Mouse (Mus musculus) WW6 (cell line): ENCODE data around the gene C1qtnf1.

Source experiments
- DNase-seq: peaks from one replicate; pipeline ENCODE4 v3.0.0-alpha.2; 2013; ENCODE audit warnings: low read depth, low spot score

C1qtnf1 gene

GRCm38 (mm10) chr11:118473842-118474500 is 46.0 kb downstream of the C1qtnf1 start:
- no peak for DNase-seq

GRCm38 (mm10) chr11:118475496-118476083 is 47.6 kb downstream of the C1qtnf1 start:
- no peak for DNase-seq

- DNase-seq = peak; percentile 89
Measured at GRCm38 (mm10) chr11:118476396-118477373, 48.7 kb downstream of the C1qtnf1 start, which contains the start of gene Engase. Gene Engase, plus strand, starts transcription at chr11:118476829.

GRCm38 (mm10) chr11:118479776-118480175 is 51.8 kb downstream of the C1qtnf1 start:
- DNase-seq = no peak

GRCm38 (mm10) chr11:118481231-118481630 is 53.2 kb downstream of the C1qtnf1 start:
- no peak for DNase-seq

- DNase-seq = no peak
Measured at GRCm38 (mm10) chr11:118481751-118482150, 53.7 kb downstream of the C1qtnf1 start.

GRCm38 (mm10) chr11:118484169-118484568 is 56.2 kb downstream of the C1qtnf1 start:
- no peak for DNase-seq

GRCm38 (mm10) chr11:118485338-118485737 is 57.3 kb downstream of the C1qtnf1 start:
- no peak for DNase-seq

- DNase-seq = no peak
Measured at GRCm38 (mm10) chr11:118485780-118486179, 57.8 kb downstream of the C1qtnf1 start.

GRCm38 (mm10) chr11:118486281-118486680 is 58.3 kb downstream of the C1qtnf1 start:
- DNase-seq = no peak

GRCm38 (mm10) chr11:118486881-118487772 is 59.1 kb downstream of the C1qtnf1 start:
- no peak for DNase-seq

- no peak for DNase-seq
Measured at GRCm38 (mm10) chr11:118488191-118488906, 60.3 kb downstream of the C1qtnf1 start.

- no peak for DNase-seq
Measured at GRCm38 (mm10) chr11:118488907-118489270, 60.9 kb downstream of the C1qtnf1 start.

- no peak for DNase-seq
Measured at GRCm38 (mm10) chr11:118490566-118491218, 62.7 kb downstream of the C1qtnf1 start.

- DNase-seq = no peak
Measured at GRCm38 (mm10) chr11:118491230-118491629, 63.2 kb downstream of the C1qtnf1 start.

GRCm38 (mm10) chr11:118493458-118493857 is 65.5 kb downstream of the C1qtnf1 start:
- no peak for DNase-seq

GRCm38 (mm10) chr11:118494001-118494737 is 66.2 kb downstream of the C1qtnf1 start:
- no peak for DNase-seq

GRCm38 (mm10) chr11:118495065-118495464 is 67.1 kb downstream of the C1qtnf1 start:
- DNase-seq = no peak

- DNase-seq = no peak
Measured at GRCm38 (mm10) chr11:118496066-118496689, 68.2 kb downstream of the C1qtnf1 start.
